ENCODE assay signal across 14 mouse cellular contexts in genomic region chr13:45924555-45924954, GRCm38 (mm10). TPM values are rescaled to one million over a fixed set of nuclear protein-coding genes. Genes with fewer than 3 reads are reported as not detected.
DNase-seq lines count a peak whose midpoint lies in the region; ATAC-seq lines count a peak whose summit lies in the region.
"Had no signal": no experiment of that assay in that cellular context is flagged by ENCODE, and none has a peak within 500 bp of the region (broad histone marks: within the 10 kb centered on the region; RNA-seq: fewer than 3 reads in every experiment).

No protein-coding gene starts in this region.

- 52% methylated on average over 7 of the region's 7 CpGs for WGBS in liver, embryonic 11.5 days
- 26% methylated on average over 7 of the region's 7 CpGs for WGBS in liver, embryonic 12.5 days (ENCODE audit: insufficient replicate concordance)
- 53% methylated on average over 7 of the region's 7 CpGs for WGBS in stomach, embryonic 16.5 days
- WGBS in forebrain, embryonic 12.5 days, result 82% methylated on average over 7 of the region's 7 CpGs

- H3K4me1 ChIP-seq in liver, embryonic 11.5 days (replicated peaks; ENCODE audit: control insufficient read depth, insufficient read depth, low read length), result 0 out of 2 replicates have a peak, but pooled peaks cover 3% of the 10 kb centered on the region
- H3K4me1 ChIP-seq in liver, embryonic 12.5 days, result peaks cover 32% of the 10 kb centered on the region; the same call in 1 of the 2 replicates
- peaks cover 10% of the 10 kb centered on the region for H3K4me1 ChIP-seq in stomach, embryonic 16.5 days (ENCODE audit: control insufficient read depth, insufficient read depth, low read length)
- H3K4me1 ChIP-seq in forebrain, embryonic 12.5 days, result peaks cover 3% of the 10 kb centered on the region; the same call in 1 of the 2 replicates
- H3K4me1 ChIP-seq: hindbrain, embryonic 12.5 days; neural tube, embryonic 12.5 days had no signal

- H3K4me2 ChIP-seq in liver, embryonic 11.5 days, result peak overlapping the region; percentile 42
- H3K4me2 ChIP-seq in liver, embryonic 12.5 days, result peak overlapping the region; percentile 46
- no peak overlapping the region for H3K4me2 ChIP-seq in stomach, embryonic 16.5 days (ENCODE audit: low read depth, low read length)
- H3K4me2 ChIP-seq in forebrain, embryonic 12.5 days, result no peak overlapping the region
- H3K4me2 ChIP-seq: hindbrain, embryonic 12.5 days; neural tube, embryonic 12.5 days had no signal

- H3K36me3 ChIP-seq in liver, embryonic 11.5 days (ENCODE audit: control insufficient read depth, insufficient read depth, low read length), result no peaks in the 10 kb centered on the region
- H3K36me3 ChIP-seq in liver, embryonic 12.5 days, result no peaks in the 10 kb centered on the region
- H3K36me3 ChIP-seq in stomach, embryonic 16.5 days (ENCODE audit: control insufficient read depth, insufficient read depth, low read length), result no peaks in the 10 kb centered on the region
- no peaks in the 10 kb centered on the region for H3K36me3 ChIP-seq in forebrain, embryonic 12.5 days (replicated peaks)
- H3K36me3 ChIP-seq: hindbrain, embryonic 12.5 days; neural tube, embryonic 12.5 days had no signal

- 0 out of 2 replicates have a peak overlapping the region, but pooled peaks have one; percentile 5 for H3K9ac ChIP-seq in liver, embryonic 11.5 days (ENCODE audit: low read depth, low read length)
- no peak overlapping the region for H3K9ac ChIP-seq in liver, embryonic 12.5 days
- H3K9ac ChIP-seq in stomach, embryonic 16.5 days (ENCODE audit: low read length), result no peak overlapping the region
- H3K9ac ChIP-seq in forebrain, embryonic 12.5 days, result no peak overlapping the region
- H3K9ac ChIP-seq: hindbrain, embryonic 12.5 days; neural tube, embryonic 12.5 days had no signal

- H3K27ac ChIP-seq in liver, embryonic 11.5 days (ENCODE audit: low read depth, low read length), result no peak overlapping the region
- peak overlapping the region; percentile 31; the same call in 1 of the 2 replicates for H3K27ac ChIP-seq in liver, embryonic 12.5 days
- H3K27ac ChIP-seq in stomach, embryonic 16.5 days (ENCODE audit: low read length), result peak overlapping the region; percentile 46
- H3K27ac ChIP-seq in forebrain, embryonic 12.5 days, result no peak overlapping the region
- H3K27ac ChIP-seq: hindbrain, embryonic 12.5 days; neural tube, embryonic 12.5 days had no signal

- ATAC-seq in liver, embryonic 11.5 days (replicated peaks; ENCODE audit: low FRiP score), result no peak
- ATAC-seq in liver, embryonic 12.5 days, result no peak
- no peak for ATAC-seq in stomach, embryonic 16.5 days (ENCODE audit: insufficient read depth, low FRiP score)
- no peak for ATAC-seq in forebrain, embryonic 12.5 days (ENCODE audit: low FRiP score)

- no peaks in the 10 kb centered on the region for H3K27me3 ChIP-seq in liver, embryonic 11.5 days (replicated peaks; ENCODE audit: control insufficient read depth, insufficient read depth, low read length)
- no peaks in the 10 kb centered on the region for H3K27me3 ChIP-seq in liver, embryonic 12.5 days (replicated peaks)
- no peaks in the 10 kb centered on the region for H3K27me3 ChIP-seq in stomach, embryonic 16.5 days (ENCODE audit: control insufficient read depth, insufficient read depth, low read length)
- no peaks in the 10 kb centered on the region for H3K27me3 ChIP-seq in forebrain, embryonic 12.5 days
- H3K27me3 ChIP-seq: hindbrain, embryonic 12.5 days; neural tube, embryonic 12.5 days had no signal

- peak overlapping the region; percentile 22; the same call in 1 of the 2 replicates for H3K4me3 ChIP-seq in liver, embryonic 11.5 days (ENCODE audit: low read depth, low read length)
- H3K4me3 ChIP-seq in liver, embryonic 12.5 days, result peak overlapping the region; percentile 29
- H3K4me3 ChIP-seq in stomach, embryonic 16.5 days (replicated peaks; ENCODE audit: low read length), result no peak overlapping the region
- H3K4me3 ChIP-seq in forebrain, embryonic 12.5 days (replicated peaks), result no peak overlapping the region
- H3K4me3 ChIP-seq: hindbrain, embryonic 12.5 days; neural tube, embryonic 12.5 days had no signal

- no peaks in the 10 kb centered on the region for H3K9me3 ChIP-seq in liver, embryonic 11.5 days (ENCODE audit: control insufficient read depth, low read length)
- no peaks in the 10 kb centered on the region for H3K9me3 ChIP-seq in liver, embryonic 12.5 days (replicated peaks)
- H3K9me3 ChIP-seq in stomach, embryonic 16.5 days (replicated peaks; ENCODE audit: control insufficient read depth, low read length), result no peaks in the 10 kb centered on the region
- H3K9me3 ChIP-seq in forebrain, embryonic 12.5 days, result no peaks in the 10 kb centered on the region
- H3K9me3 ChIP-seq: hindbrain, embryonic 12.5 days; neural tube, embryonic 12.5 days had no signal

- DNase-seq in liver, embryonic 11.5 days (ENCODE audit: low spot score), result no peak
- DNase-seq in liver, result no peak
- peak; percentile 66 for DNase-seq in T-cell, adult 2 months (ENCODE audit: low spot score)
- DNase-seq in adrenal gland, adult 2 months, result no peak
- DNase-seq in ovary, postnatal 36 days (ENCODE audit: low spot score), result no peak
- DNase-seq: adrenal gland, postnatal 10 days; cerebellum, adult 8-10 months; gastrocnemius, postnatal 36 days; kidney, postnatal 36 days had no signal

RNA-seq across cellular contexts. Expression of gene Atxn1, which starts 40.3 kb away (rescaled TPM):
- 1.6 and 2.3 TPM in 2 replicates for polyA plus RNA-seq in liver, embryonic 11.5 days (2014; fragmentation: Nextera tagmentation; extraction: Ambion mirVana)
- polyA plus RNA-seq in liver, embryonic 12.5 days (2016; fragmentation: Nextera tagmentation; extraction: Ambion mirVana), result 1.6 and 1.7 TPM in 2 replicates
- 7.8 and 8.0 TPM in 2 replicates for polyA plus RNA-seq in stomach, embryonic 16.5 days (2015; fragmentation: Nextera tagmentation; extraction: Ambion mirVana)
- 10 to 100 TPM; 42.0 to 43.5 TPM for total RNA-seq in adrenal gland, adult 2 months (2021)
- polyA plus RNA-seq in adrenal gland, adult 2 months (2012; rRNA removed), result 21.1 and 27.3 TPM in 2 replicates
- 3.7 and 4.0 TPM in 2 replicates for polyA plus RNA-seq in forebrain, embryonic 12.5 days (2016; fragmentation: Nextera tagmentation; extraction: Ambion mirVana)

Comparison
In these comparisons a context has a peak if more than half of its experiments do, and no peak if none do; other contexts are left out.
1. H3K27ac ChIP-seq: peak in liver, embryonic 12.5 days (single experiment) and stomach, embryonic 16.5 days (single experiment); none in liver, embryonic 11.5 days (single experiment) and forebrain, embryonic 12.5 days (single experiment).
2. H3K4me2 ChIP-seq: peak in liver, embryonic 11.5 days (single experiment) and liver, embryonic 12.5 days (single experiment); none in stomach, embryonic 16.5 days (single experiment) and forebrain, embryonic 12.5 days (single experiment).
3. H3K4me3 ChIP-seq: peak in liver, embryonic 11.5 days (single experiment) and liver, embryonic 12.5 days (single experiment); none in stomach, embryonic 16.5 days (single experiment) and forebrain, embryonic 12.5 days (single experiment).